Mouse (Mus musculus) megakaryocyte, embryonic 14.5 days (primary cell): ENCODE results near the gene Wdr81. TPM values are rescaled to one million over a fixed set of nuclear protein-coding genes. Genes with fewer than 3 reads are reported as not detected.

Experiments
- H3K27me3 ChIP-seq: replicated peaks from 2 replicates; pipeline ENCODE3; 2012; ENCODE audit warnings: inconsistent platforms
- H3K36me3 ChIP-seq: replicated peaks from 2 replicates; pipeline ENCODE3; 2012; ENCODE audit warnings: low read length, inconsistent platforms, mixed read lengths
- H3K4me1 ChIP-seq: 2 replicates; pipeline ENCODE4 v1.6.1; 2012; ENCODE audit warnings: inconsistent platforms
- H3K4me3 ChIP-seq: replicated peaks from 2 replicates; pipeline ENCODE3; 2012; ENCODE audit warnings: moderate library complexity, mild to moderate bottlenecking, inconsistent platforms
- H3K9me3 ChIP-seq: 2 replicates; pipeline ENCODE4 v1.6.1; 2012; ENCODE audit warnings: inconsistent platforms
- FLI1 ChIP-seq: IDR thresholded peaks from 2 replicates; pipeline ENCODE4 v1.6.1; 2012; ENCODE audit warnings: low read length, inconsistent platforms, mixed read lengths
- GATA1 ChIP-seq: IDR thresholded peaks from 3 replicates; pipeline ENCODE4 v1.6.1; 2012; ENCODE audit warnings: mixed read lengths, low read length, inconsistent platforms, borderline replicate concordance
- polyA plus RNA-seq: library from polyadenylated mRNA; stranded (reverse); fragments of >175 nt; gene quantifications from 2 replicates; pipeline ENCODE4 v1.2.3, GENCODE M21; 2012; ENCODE audit warnings: low replicate concordance; ENCODE audit not compliant: insufficient read depth

Gene Wdr81
- polyA plus RNA-seq, 1 experiment = 10.8 TPM

DNA sequence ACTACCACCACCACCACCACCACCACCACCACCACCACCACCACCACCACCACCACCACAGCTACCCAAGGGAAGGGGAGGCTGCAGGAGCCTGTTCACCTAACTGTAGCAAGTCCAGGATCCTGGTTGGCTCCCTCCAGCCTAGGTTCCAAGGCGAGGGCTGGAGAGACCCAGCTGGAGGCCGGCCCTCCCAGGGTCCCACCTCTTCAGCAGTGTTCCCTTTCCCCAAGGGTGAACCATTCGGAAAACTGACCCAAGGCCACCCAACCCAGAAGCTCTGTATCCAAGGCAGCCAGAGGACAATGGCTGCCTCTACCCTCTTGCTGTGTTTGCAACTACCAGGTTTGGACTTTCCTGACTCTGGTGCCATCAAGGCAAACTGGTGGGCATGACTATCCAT lies 14.6 kb downstream of the Wdr81 start:
- TF ChIP-seq FLI1 (no peak), GATA1 (no peak)
- peaks cover 8% of the 10 kb centered on the region; the same call in 1 of the 2 replicates for H3K4me1 ChIP-seq
- H3K4me3 ChIP-seq = no peak overlapping the region
- peaks cover 36% of the 10 kb centered on the region for H3K27me3 ChIP-seq
- peaks cover 5% of the 10 kb centered on the region for H3K9me3 ChIP-seq
- peaks cover 50% of the 10 kb centered on the region for H3K36me3 ChIP-seq

DNA sequence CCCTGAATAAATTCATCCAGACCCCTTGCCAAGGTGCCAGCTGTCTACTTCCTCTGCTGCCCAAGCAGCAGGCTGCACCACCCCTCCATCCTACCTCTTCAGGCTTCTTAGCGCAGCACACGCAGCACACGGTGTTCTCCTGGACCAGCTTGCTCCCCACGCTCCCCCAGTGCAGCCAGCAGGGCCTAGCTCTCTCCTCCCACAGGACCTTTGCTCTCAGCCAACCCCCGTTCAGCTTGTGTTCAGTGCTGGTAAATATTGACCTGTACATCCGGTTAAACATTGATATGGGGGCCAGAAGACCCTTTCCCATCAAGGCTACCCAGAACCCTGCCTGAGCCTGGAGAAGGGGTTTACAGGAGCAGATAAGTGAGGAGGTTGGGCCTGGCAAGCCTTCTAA lies 15.2 kb downstream of the Wdr81 start, which contains the start of gene Serpinf2:
TSS of gene Serpinf2 (minus strand) at position 229 of the 400 bp plus-strand sequence.
- Histone ChIP-seq H3K4me1 (peaks cover 10% of the 10 kb centered on the region; the same call in 1 of the 2 replicates), H3K9me3 (peaks cover 8% of the 10 kb centered on the region), H3K4me3 (no peak within 1 kb of the TSS), H3K27me3 (peaks cover 36% of the 10 kb centered on the region), H3K36me3 (peaks cover 44% of the 10 kb centered on the region)
- no peak for TF ChIP-seq GATA1
- no peak for TF ChIP-seq FLI1

DNA sequence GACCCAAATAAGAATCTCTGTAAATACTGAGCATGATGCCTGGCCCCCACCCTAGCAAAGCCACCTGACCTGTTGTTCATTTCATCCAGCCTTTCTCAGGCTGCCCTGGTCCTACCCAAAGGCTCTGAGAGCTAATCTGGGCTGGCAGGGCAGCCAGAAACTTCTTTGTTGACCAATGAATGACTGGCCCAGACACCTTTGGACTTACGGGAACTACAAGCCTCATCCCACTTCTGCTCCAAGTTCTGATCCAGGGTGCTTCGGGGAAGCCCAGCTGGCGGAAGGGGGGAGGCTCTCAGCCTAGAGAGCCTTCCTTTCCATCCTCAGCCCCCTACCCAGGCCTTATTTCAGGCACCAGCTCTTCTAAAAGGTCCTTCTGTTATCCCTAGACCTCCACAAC lies 15.7 kb downstream of the Wdr81 start:
- Histone ChIP-seq H3K4me3 (no peak overlapping the region), H3K36me3 (peaks cover 38% of the 10 kb centered on the region)

DNA sequence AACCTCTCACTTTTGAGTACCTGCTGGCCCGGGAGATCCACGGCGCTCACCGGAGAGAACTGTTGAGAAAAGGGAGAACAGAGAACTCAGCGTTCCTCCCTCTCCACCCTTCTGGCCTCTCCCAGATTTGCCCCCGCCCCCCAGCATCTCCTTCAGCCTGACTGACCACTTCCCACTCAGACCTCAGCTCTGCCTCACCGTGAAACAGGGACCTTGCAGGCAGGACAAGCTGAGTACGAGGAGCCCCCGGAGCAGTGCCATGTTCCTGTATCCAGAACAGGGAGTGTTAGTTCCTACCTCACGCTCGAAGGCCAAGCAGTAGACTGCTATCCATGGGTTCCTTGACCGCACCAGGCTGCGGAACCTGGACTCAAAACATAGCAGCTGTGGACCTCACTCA lies 16.3 kb downstream of the Wdr81 start:
- Histone ChIP-seq H3K9me3 (peaks cover 12% of the 10 kb centered on the region), H3K4me3 (no peak overlapping the region), H3K36me3 (peaks cover 32% of the 10 kb centered on the region), H3K27me3 (peaks cover 36% of the 10 kb centered on the region), H3K4me1 (peaks cover 10% of the 10 kb centered on the region; the same call in 1 of the 2 replicates)
- TF ChIP-seq GATA1 (no peak), FLI1 (no peak)

More for the DNA sequence above, 15.7 kb downstream of the Wdr81 start:
- H3K9me3 ChIP-seq = peaks cover 12% of the 10 kb centered on the region
- H3K27me3 ChIP-seq = peaks cover 36% of the 10 kb centered on the region
- TF ChIP-seq GATA1 = no peak
- TF ChIP-seq FLI1 = no peak
- peaks cover 10% of the 10 kb centered on the region; the same call in 1 of the 2 replicates for H3K4me1 ChIP-seq

DNA sequence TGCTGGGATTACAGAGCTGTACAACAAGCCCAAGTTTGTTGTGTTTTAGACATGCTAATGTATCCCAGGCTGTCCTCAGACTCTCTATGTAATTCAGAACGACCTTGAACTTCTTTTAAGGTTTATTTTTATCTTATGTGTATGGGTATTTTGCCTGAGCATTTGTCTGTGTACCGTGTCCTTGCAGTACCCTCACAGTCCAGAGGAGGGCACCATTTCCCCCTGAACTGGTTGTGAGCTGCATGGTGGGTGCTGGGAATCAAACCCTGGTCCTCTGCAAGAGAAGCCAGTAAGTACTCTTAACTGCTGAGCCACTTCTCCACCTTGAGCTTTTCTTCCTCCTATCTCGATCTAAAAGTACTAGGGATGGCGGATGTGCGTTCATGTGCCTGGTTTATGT lies 20.4 kb downstream of the Wdr81 start:
- Histone ChIP-seq H3K4me3 (no peak overlapping the region), H3K27me3 (peaks cover 56% of the 10 kb centered on the region), H3K9me3 (peaks cover 22% of the 10 kb centered on the region), H3K4me1 (peaks cover 6% of the 10 kb centered on the region; the same call in 1 of the 2 replicates), H3K36me3 (no peaks in the 10 kb centered on the region)
- TF ChIP-seq GATA1 = no peak
- TF ChIP-seq FLI1 = no peak

DNA sequence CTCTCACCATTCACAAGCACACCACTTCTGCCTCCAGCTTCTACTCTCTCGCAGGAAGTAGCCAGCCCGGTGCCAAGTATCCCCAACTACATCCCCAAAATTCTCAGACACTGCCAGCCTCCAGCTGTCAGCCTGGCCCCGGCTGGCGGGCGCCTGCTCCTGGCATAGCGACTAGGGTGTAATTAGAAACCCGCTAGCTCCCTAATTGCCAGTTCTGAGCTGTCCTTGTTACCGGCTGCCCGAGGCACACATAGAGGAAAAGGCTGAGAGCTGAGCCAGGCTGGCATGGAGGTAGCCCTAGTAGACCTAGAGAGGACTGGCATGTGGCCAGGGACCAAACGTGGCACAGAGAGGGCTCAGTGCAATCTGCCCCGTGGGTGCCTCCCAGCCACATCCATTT lies 23.2 kb downstream of the Wdr81 start:
- no peak for TF ChIP-seq FLI1
- TF ChIP-seq GATA1 = no peak
- Histone ChIP-seq H3K27me3 (peaks cover 43% of the 10 kb centered on the region), H3K36me3 (no peaks in the 10 kb centered on the region), H3K4me3 (no peak overlapping the region), H3K9me3 (peaks cover 22% of the 10 kb centered on the region), H3K4me1 (peaks cover 15% of the 10 kb centered on the region)

DNA sequence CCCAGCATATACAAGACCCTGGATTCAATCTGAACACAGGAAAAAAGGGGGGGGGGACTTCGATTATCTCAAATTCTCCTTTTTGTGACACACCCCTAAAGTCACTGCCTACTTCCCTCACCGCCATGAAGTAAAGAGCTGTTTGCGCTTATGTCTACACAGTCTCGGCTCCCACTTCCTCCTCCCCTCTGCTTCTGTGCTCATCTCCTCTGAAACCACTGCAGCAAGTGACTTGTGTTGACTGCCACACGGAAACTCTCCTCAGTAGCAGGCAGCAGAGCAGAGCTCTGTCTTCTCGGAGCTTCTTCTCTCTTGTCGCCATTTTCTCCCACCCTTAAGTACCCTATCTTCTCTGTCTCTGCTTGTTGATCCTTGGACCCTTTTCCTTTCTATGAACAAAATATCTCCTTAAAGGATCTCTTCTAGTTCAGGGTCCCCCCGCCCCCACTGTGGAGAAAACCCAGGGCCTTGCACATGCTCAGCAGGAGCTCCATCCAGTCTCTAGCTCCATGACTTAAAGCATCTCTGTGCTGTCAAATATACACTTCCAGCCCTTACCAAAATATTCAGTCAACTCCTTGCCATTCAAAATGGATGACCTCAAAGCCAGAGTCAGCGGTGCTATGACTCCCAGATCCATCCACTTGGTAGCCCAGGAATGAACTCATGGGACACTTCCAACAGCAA lies 25.4 kb downstream of the Wdr81 start:
- TF ChIP-seq FLI1 (no peak), GATA1 (no peak)
- H3K4me1 ChIP-seq = peaks cover 11% of the 10 kb centered on the region
- peaks cover 12% of the 10 kb centered on the region for H3K9me3 ChIP-seq
- H3K27me3 ChIP-seq = peaks cover 47% of the 10 kb centered on the region
- peak overlapping the region; percentile 29 for H3K4me3 ChIP-seq
- H3K36me3 ChIP-seq = no peaks in the 10 kb centered on the region

DNA sequence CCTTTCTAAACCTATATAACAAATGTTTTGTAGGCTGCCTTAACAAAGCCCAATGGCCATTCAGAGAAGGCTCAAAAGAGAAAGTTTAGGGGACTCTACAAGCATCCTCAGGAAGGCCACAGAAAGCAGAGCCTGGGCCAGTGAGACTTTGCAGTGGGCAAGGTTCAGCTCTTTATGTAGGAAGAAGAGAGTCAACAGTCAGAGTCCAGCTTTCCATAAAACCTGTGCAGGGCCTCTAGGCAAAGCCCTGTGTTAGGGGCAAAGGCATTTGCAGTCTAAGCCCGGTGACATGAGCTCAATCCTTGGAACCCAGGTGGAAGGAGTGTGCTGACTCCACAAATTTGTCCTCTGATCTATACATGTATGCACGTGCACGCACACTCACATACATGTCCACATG lies 30.1 kb downstream of the Wdr81 start:
- Histone ChIP-seq H3K27me3 (peaks cover 64% of the 10 kb centered on the region), H3K4me3 (no peak overlapping the region), H3K4me1 (peaks cover 21% of the 10 kb centered on the region), H3K36me3 (no peaks in the 10 kb centered on the region), H3K9me3 (no peaks in the 10 kb centered on the region)
- TF ChIP-seq GATA1 (no peak), FLI1 (no peak)

DNA sequence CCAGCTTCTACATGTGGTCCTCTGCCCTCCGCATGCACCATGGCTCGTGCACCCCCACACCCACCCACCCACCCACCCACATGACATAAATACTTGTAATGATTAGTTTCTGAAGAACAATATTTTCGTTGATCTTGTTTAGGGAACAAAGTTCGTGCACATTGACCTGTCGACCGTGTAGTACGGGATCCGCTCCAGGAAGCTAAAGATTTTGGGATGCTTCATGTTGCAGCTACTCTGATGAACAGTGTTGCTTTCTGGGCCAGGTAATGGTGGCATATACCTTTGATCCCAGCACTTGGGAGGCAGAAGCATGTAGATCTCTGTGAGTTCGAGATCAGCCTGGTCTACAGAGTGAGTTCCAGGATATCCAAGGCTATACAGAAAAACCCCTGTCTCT lies 30.5 kb downstream of the Wdr81 start:
- H3K9me3 ChIP-seq = no peaks in the 10 kb centered on the region
- H3K4me1 ChIP-seq = peaks cover 19% of the 10 kb centered on the region
- TF ChIP-seq GATA1 (no peak), FLI1 (no peak)
- no peaks in the 10 kb centered on the region for H3K36me3 ChIP-seq
- H3K27me3 ChIP-seq = peaks cover 64% of the 10 kb centered on the region
- no peak overlapping the region for H3K4me3 ChIP-seq

DNA sequence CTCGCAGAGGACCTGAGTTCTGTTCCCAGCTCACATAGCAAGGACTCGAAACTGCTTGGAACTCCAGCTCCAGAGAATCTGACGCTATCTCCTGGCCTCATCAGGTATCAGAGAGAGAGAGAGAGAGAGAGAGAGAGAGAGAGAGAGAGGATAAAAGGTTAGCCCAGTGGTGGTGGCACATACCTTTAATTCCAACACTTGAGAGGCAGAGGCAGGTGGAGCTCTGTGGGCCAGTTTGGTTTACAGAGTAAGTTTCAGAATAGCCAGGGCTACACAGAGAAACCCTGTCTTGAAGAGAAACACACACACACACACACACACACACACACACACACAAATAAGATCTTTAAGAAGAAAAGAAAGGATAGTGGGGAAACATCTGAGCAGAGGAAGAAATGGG lies 31.4 kb downstream of the Wdr81 start:
- no peaks in the 10 kb centered on the region for H3K9me3 ChIP-seq
- H3K4me1 ChIP-seq = peaks cover 10% of the 10 kb centered on the region; the same call in 1 of the 2 replicates
- TF ChIP-seq GATA1 = no peak
- H3K4me3 ChIP-seq = no peak overlapping the region
- no peaks in the 10 kb centered on the region for H3K36me3 ChIP-seq
- H3K27me3 ChIP-seq = peaks cover 58% of the 10 kb centered on the region
